Mouse (Mus musculus) right cerebral cortex, adult 2 months (tissue): ENCODE data around the gene Krt8.
"Not testable (repeated sequence)": the region's sequence is repeated elsewhere in the genome, so short reads cannot be mapped to it uniquely, and the experiment has no call there.

Experiments
- DNase-seq, 2 experiments: peaks; one replicate each; pipeline ENCODE4 v3.0.0; 2021 to 2022; ENCODE audit warnings: low spot score in 2 of 2

Krt8 gene

DNA sequence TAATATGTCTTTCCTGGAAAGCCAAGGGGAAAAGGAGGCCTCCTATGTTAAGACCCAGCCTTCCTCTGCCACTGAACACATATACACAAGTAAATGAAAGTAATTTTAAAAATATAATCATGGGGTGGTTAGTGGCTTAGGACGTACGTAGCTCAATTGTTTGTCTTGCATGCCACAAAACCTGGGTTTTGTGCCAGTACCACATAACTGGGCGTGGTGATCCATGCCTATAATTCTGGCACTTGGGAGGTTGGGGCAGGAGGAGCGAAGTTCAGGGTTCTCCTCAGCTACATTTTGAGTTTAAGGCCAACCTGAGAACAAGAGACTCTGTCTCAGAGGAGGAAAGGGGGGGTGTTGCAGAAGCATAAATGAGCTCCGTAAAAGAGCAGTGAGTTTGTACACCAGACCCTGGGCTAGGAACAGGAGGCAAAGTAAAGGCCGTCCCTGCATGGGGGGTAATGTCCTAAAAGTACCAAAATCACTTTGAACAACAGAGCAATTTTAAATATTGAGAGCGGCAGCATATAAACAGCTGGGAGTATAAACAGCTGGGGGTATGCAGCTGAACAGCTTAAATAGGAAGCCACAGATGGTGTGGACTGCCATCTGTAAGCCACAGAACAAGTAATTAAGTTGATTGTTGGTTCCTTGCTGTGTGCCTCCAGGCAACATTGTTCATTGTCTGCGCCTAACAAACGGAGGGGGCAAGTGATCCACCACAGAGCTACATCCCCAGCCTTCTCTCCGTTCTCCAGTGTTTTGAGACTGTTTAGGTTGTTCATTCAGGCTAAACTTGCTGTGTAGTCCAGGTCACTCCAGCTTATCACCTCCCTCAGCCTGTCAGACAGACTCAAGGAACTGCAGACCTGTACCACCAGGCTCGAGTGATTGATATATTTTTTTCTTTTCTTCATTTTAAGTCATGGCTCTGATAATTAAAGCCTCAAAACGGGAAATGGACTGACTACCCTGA, 3.1 kb upstream of the Krt8 start:
- DNase-seq: no peak

- DNase-seq: no peak
Observed at GRCm38 (mm10) chr15:102006317-102006716, 2.0 kb upstream of the Krt8 start.

GRCm38 (mm10) chr15:102005290-102005689, 1.0 kb upstream of the Krt8 start:
- DNase-seq: no peak

- DNase-seq: no peak
Observed at GRCm38 (mm10) chr15:102003516-102003915, 766 bp downstream of the Krt8 start.

- no peak for DNase-seq
Observed at GRCm38 (mm10) chr15:102002646-102003488, 1.4 kb downstream of the Krt8 start.

DNA sequence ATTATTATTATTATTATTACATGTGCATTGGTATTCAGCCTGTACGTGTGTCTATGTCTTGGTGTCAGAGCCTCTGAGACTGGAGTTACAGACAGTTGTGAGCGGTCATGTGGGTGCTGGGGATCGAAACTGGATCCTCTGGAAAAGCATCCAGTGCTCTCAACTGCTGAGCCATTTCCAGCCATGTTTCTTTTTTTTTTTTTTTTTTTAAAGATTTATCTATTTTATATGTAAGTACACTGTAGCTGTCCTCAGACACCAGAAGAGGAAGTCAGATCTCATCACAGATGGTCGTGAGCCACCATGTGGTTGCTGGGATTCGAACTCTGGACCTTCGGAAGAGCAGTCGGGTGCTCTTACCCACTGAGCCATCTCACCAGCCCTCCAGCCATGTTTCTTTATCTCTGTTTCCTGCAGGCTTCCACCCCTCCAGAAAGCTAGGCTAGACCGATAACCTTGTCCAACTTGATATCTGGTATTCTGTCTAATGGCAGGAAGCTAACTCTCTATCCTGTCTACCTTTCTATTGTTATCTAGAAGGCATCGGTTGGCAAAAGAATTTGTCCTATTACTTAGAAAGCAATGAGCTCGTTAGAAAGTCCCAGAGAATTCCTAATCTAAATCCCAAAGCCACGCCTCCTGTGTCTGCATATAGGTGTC, 4.5 kb downstream of the Krt8 start:
- no peak for DNase-seq

DNA sequence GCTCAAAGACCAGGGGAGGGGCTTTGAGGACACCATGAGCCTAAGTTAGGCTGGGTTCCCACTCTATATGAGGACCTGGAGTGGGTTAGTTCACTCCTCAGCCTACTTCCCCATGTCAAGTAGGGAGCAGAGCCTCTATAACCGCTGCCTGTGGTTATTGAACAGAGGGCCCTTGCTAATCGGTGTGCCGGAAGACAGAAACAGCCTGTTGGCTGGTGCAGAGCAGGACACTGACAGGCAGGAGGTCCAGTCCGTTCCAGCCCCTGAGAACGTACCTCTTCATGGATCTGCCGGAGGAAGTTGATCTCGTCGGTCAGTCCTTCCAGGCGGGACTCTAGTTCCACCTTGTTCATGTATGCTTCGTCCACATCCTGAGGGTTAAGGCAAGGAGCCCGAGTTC, 5.1 kb downstream of the Krt8 start:
- no peak for DNase-seq

- not testable (repeated sequence) for DNase-seq
Observed at GRCm38 (mm10) chr15:101996450-101997078, 7.7 kb downstream of the Krt8 start.

DNA sequence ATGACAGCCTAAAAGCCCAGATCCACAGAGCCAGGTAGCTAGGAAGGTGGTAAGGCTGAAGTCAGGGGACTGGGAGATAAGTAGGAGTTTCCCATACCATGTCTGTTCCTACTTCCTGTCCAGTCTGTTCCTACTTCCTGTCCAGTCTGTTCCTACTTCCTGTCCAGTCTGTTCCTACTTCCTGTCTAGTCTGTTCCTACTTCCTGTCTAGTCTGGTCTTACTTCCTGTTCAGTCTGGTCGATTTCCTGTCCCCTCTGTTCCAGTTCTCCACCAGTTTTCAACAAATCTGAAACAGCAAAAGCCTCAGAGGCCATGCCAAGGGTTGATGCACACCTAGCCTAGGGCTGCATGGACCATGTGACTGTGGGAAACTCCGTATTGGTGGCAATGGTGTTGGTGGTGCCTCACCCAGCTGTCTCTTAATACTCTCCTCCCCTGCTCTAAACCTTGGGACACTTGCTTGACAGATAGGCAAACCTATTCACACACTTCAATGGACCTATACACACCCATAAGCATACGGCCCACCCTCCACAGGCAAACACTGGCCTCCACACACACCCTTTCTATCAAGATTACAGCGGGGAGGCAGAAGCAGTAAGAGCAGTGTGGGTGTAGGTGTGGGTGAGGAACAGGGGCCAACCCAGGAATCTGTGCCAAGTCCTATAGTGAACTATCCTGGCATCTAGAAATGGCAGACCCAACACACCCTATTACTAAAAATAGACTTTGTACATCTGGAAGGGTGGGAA, 8.6 kb downstream of the Krt8 start:
- no peak for DNase-seq

- DNase-seq: no peak
Observed at GRCm38 (mm10) chr15:101994365-101994764, 9.9 kb downstream of the Krt8 start.

DNA sequence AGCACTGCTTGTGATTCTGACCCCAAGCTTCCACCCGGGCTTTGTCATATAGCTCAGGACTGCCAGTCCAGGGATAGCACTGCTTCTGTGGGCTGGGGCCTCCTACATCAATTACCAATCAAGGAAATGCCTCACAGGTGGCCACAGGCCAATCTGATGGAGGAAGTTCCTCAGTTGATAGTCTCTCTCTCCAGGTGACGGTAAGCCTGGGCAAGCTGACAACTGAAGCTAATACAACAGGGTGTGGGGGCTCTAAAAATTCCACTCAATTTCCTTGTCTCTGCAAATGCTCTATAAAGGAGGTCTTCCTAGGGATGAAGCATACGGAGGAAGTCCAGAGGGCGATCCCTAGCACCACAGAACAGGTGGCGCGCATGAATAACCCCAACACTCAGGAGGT, 13.3 kb downstream of the Krt8 start:
- DNase-seq: no peak

DNA sequence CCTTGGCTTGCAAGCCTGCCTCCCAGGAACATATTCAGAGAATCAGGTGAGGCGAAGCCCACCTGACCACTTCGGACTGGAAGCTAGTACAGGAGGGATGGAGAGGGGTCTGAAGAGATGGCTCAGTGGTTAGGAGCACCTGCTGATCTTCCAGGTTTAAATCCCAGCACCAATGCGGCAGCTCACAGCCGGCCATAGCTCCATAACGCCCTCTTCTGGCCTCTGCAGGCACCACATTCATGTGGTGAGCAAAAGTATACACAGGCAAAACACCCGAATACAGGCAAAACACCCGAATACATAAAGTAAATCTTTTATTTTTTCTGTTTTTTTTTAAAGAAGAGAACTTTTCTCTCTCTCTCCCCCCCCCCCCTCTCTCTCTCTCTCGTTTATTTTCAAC, 15.6 kb downstream of the Krt8 start:
- DNase-seq: no peak

GRCm38 (mm10) chr15:101988119-101988518, 16.2 kb downstream of the Krt8 start:
- DNase-seq: peak; percentile 91 to 93

DNA sequence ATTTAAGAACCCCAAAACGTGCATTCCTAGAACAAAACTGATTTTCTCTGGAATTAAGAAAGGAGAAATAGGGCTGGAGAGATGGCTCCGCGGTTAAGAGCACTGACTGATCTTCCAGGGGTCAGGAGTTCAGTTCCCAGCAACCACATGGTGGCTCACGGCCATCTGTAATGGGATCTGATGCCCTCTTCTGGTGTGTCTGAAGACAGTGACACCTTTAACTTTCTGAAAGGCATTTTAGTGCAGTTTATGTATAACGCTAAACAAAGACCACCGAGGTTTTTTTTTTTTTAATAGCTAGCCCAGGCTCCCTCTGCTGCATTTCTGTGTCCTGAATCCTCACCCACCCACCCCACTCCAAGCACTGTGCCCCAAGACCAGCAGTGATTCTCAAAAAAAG, 19.5 kb downstream of the Krt8 start:
- no peak for DNase-seq

DNA sequence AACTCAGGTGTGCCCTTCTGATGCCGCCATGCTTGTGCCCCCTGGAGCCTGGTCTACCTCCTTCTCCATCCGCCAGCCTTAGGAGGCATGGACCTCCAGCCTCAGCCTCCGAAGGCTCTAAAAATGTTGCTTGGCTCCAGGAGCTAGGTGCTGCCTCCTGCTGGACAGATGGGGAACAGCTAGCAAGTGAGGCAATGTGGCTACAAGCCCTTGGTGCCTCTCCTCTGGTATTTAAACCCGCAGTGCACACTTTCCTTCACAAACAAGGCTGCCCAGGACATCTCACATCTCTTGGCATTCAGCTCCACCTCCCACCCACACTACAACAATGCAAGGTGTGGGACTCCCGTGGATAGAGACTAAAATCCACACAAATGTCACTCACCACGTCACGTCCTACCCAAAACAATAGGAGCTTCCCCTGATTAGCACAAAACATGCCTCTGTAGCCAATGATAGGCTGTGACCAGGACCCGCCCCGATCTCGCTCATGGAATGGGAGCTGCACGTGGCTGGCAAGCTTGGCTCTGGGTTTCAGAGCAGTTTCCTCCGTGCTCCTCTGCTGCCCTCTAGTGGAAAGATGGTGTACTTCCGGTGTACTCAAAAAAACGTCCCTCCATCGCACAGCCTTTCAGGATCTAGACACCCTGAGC, 20.2 kb downstream of the Krt8 start:
- peak; percentile 94 to 96 for DNase-seq

DNA sequence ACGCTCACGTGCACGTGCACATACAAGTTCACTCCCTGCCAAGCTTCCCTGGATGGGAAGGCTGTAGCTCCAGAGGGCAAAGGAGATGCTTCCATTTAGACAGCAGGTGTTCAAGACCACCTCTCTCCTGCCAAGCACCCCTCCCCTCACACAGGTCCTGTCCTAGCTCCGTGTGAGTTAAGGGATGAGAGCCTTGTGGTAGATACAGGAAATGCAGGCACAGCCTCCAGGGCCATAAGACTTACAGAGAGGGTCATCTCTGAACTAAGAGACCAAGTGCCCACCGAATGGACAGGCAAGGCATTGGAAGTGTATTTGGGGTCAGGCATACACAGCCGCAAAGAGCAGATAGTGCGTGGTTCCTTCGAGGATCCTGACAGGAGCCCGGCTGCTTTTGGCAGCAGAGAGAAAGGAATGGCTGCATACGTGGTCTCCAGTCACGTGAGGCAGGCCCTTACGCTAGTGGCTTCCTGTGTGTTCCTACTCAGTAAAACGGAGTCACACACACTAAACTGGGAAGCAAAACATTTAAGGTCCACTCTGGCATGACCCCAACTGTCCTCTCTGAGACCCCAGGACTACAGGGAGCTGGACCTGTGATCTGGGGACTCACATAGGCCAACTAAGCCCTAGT, 20.9 kb downstream of the Krt8 start:
- DNase-seq: no peak

DNA sequence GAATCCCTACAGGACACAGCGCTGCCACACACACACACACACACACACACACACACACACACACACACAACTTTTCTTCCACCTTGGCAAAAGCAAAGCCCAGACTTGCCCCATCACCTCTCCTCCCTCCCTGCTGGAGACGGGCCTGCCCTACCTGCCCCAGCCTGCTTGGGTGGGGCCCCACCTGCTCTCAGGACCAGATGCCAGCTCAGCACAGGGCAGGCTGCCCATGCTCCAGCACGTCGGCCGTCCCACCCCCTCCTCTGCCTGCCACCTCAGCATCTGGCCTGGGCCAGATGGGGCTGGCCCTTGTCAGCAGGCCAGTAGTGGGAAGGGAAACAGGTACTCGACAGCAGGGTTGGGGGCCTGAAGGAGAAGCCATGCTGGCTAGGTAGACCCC, 23.4 kb downstream of the Krt8 start:
- no peak for DNase-seq

- peak; percentile 70 to 79 for DNase-seq
Observed at GRCm38 (mm10) chr15:101977043-101977726, 27.1 kb downstream of the Krt8 start.

- no peak for DNase-seq
Observed at GRCm38 (mm10) chr15:101976641-101977040, 27.6 kb downstream of the Krt8 start.
